Mouse (Mus musculus): ENCODE data around the gene Tmem135. TPM values are rescaled to one million over a fixed set of nuclear protein-coding genes. Genes with fewer than 3 reads are reported as not detected.

Tmem135 gene
- total and polyA plus RNA-seq, 3 experiments, result 7.4 to 33.9 TPM; not detected in 1

DNA sequence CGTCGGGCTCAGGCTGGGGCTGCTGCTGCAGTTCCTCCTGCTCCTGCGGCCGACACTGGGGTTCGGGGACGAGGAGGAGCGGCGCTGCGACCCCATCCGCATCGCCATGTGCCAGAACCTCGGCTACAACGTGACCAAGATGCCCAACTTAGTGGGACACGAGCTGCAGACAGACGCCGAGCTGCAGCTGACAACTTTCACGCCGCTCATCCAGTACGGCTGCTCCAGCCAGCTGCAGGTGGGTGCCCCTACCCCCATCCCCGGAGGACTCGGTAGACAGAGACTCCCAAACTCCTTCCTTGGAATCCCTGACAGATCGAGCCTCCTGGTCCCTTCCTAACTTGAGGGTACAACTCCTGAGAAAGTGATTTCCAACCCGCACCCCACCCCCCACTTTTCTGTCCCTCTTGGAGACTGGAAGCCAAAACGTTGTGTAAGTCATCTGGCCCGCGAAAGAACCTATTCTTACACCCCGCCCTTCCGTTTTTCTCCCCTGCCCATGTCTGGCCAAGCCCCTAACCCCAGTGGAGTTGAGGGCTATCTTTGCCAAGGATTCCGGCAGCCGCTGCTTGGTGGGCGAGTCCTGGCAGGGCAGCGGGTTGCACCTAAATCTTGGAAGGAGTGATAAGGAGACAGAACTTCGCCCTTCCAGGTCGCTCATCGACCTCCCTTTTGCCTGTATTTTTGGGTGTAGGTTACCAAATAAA is 865 bp upstream of the Tmem135 start:
- H3K9me3 ChIP-seq (replicated peaks; ENCODE audit: insufficient read depth, low read length), result no peaks in the 10 kb centered on the region
- H3K4me1 ChIP-seq (ENCODE audit: control insufficient read depth in 1 of 2, insufficient read depth in 2 of 2, low read length in 2 of 2), result peaks cover 0 to 4% of the 10 kb centered on the region in 2 experiments; a peak in 1 of 4 replicates
- no peak overlapping the region for H3K27ac ChIP-seq (ENCODE audit: control insufficient read depth, low read depth, low read length)
- no peaks in the 10 kb centered on the region for H3K36me3 ChIP-seq (ENCODE audit: control insufficient read depth in 1 of 2, insufficient read depth in 2 of 2, low read length in 2 of 2)
- H3K4me3 ChIP-seq (ENCODE audit: control insufficient read depth in 1 of 2, insufficient read depth in 1 of 2, low read depth in 2 of 2, low read length in 2 of 2), result peak overlapping the region; percentile 64 to 70
- DNase-seq (ENCODE audit: low read depth, low spot score), result peak; percentile 35
- TF ChIP-seq ZC3H11A (IDR thresholded peaks at IDR 0.05; ENCODE audit: low read depth, low read length) (no peak), ZNF384 (IDR thresholded peaks at IDR 0.05; ENCODE audit: low read depth, low read length) (no peak), NELFE (IDR thresholded peaks at IDR 0.05; ENCODE audit: low read depth, low read length) (no peak), NRF1 (IDR thresholded peaks at IDR 0.05; ENCODE audit: insufficient read depth, low read depth, low read length, poor library complexity, severe bottlenecking) (no peak)
- peaks cover 4 to 6% of the 10 kb centered on the region in 2 experiments; a peak in 3 of 4 replicates for H3K27me3 ChIP-seq (ENCODE audit: control insufficient read depth in 1 of 2, insufficient read depth in 2 of 2, low read length in 2 of 2)
- peak overlapping the region; percentile 65 for H3K9ac ChIP-seq (ENCODE audit: control insufficient read depth, low read depth, low read length, poor library complexity, severe bottlenecking)
- H3K79me2 ChIP-seq (ENCODE audit: control insufficient read depth, insufficient read depth, low read length, poor library complexity), result no peaks in the 10 kb centered on the region; the same call in 1 of the 2 replicates

DNA sequence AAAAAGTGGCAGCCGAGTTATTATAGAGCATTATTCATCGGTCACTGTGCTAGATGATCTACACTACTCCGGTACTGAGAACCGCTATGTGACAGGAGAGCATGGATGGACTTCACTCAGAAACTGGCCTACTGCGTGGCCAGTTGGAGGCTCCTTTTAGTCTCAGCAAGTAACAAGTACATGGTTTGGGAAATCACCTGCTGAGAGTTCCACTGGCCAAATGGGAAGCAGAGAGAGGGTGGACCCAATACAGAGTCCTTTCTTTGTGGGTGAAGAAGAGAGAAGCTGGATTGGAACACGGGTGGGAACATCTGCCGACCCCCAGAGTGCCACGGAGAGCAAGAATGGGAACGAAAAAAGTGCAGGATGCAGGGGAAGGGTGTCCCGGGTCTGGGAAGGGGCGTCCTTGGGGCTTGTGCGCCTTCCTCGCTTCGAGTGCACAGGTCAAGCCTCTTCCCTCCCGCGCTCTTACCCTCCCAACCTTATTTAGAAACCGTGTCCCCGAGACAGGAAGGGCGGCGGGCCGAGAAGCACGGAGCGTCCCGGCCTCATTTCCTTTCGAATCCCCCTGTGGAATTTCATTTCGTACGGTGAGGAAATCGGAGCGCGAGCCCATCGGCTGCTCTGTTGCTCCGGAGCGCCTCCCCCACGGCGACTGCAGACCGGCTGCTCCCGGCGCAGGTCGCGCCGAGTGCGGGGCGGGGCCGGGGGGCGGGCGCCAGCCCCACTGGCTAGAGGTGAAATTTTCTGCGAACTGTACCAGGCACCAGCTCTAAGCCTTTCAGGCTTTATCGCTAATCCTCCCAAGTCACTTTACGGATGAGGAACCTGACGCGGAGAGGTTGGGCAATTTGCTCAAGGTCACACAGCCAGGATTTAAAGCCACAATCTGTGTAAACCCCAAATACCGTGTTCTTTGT is 709 bp downstream of the Tmem135 start:
- Histone ChIP-seq H3K9me3 (replicated peaks; ENCODE audit: insufficient read depth, low read length) (no peaks in the 10 kb centered on the region), H3K4me1 (ENCODE audit: control insufficient read depth in 1 of 2, insufficient read depth in 2 of 2, low read length in 2 of 2) (peaks cover 0 to 4% of the 10 kb centered on the region in 2 experiments; a peak in 1 of 4 replicates), H3K27ac (ENCODE audit: control insufficient read depth, low read depth, low read length) (no peak overlapping the region), H3K9ac (ENCODE audit: control insufficient read depth, low read depth, low read length, poor library complexity, severe bottlenecking) (peak overlapping the region; percentile 58), H3K79me2 (ENCODE audit: control insufficient read depth, insufficient read depth, low read length, poor library complexity) (no peaks in the 10 kb centered on the region; the same call in 1 of the 2 replicates), H3K36me3 (ENCODE audit: control insufficient read depth in 1 of 2, insufficient read depth in 2 of 2, low read length in 2 of 2) (no peaks in the 10 kb centered on the region), H3K4me3 (ENCODE audit: control insufficient read depth in 1 of 2, insufficient read depth in 1 of 2, low read depth in 2 of 2, low read length in 2 of 2) (peak overlapping the region; percentile 59 to 77), H3K27me3 (ENCODE audit: control insufficient read depth in 1 of 2, insufficient read depth in 2 of 2, low read length in 2 of 2) (peaks cover 7 to 8% of the 10 kb centered on the region in 2 experiments; a peak in 3 of 4 replicates)
- DNase-seq (ENCODE audit: low read depth, low spot score), result peak; percentile 80
- TF ChIP-seq SIN3A (IDR thresholded peaks at IDR 0.05; ENCODE audit: low read length) (peak; percentile 50; the same call in 1 of the 2 replicates), GATA1 (IDR thresholded peaks at IDR 0.05; ENCODE audit: low read depth, low read length) (0 out of 2 replicates have a peak, but pooled peaks have one; percentile 7), CTCF (IDR thresholded peaks at IDR 0.05 in 2 of 3, conservative IDR thresholded peaks at IDR 0.05 in 1 of 3; ENCODE audit: control insufficient read depth in 1 of 3, insufficient read depth in 1 of 3, low read depth in 2 of 3, low read length in 3 of 3, poor library complexity in 1 of 3, severe bottlenecking in 1 of 3) (0 out of 6 replicates have a peak, but pooled peaks of 1 of the 3 experiments have one; percentile 3), CHD2 (IDR thresholded peaks at IDR 0.05; ENCODE audit: low read length) (no peak)

DNA sequence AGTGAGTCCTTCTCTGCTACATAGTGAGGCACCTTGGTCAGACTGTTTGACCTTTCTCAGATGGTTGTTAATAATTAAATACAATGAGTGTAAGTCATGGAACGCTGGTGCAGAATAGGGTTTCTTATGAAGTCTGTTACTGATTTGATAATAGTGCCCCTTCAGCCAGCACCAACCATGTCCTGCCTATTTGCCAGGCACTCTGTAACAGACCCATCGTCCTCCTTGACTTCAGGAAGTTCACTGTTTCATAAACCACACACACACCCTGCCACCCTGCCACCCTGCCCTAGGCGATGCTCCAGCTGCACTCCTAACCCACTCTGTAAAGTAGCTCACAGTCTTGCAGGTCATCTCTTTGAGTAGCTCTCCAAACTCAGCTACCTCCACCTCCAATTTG is 2.1 kb downstream of the Tmem135 start:
- Histone ChIP-seq H3K79me2 (ENCODE audit: control insufficient read depth, insufficient read depth, low read length, poor library complexity) (no peaks in the 10 kb centered on the region; the same call in 1 of the 2 replicates), H3K9ac (ENCODE audit: control insufficient read depth, low read depth, low read length, poor library complexity, severe bottlenecking) (no peak overlapping the region), H3K4me1 (ENCODE audit: control insufficient read depth in 1 of 2, insufficient read depth in 2 of 2, low read length in 2 of 2) (peaks cover 0 to 4% of the 10 kb centered on the region in 2 experiments; a peak in 1 of 4 replicates), H3K4me3 (ENCODE audit: control insufficient read depth in 1 of 2, insufficient read depth in 1 of 2, low read depth in 2 of 2, low read length in 2 of 2) (no peak overlapping the region), H3K27me3 (ENCODE audit: control insufficient read depth in 1 of 2, insufficient read depth in 2 of 2, low read length in 2 of 2) (peaks cover 8 to 10% of the 10 kb centered on the region in 2 experiments; a peak in 3 of 4 replicates), H3K36me3 (ENCODE audit: control insufficient read depth in 1 of 2, insufficient read depth in 2 of 2, low read length in 2 of 2) (no peaks in the 10 kb centered on the region), H3K27ac (ENCODE audit: control insufficient read depth, low read depth, low read length) (no peak overlapping the region), H3K9me3 (replicated peaks; ENCODE audit: insufficient read depth, low read length) (no peaks in the 10 kb centered on the region)
- DNase-seq (ENCODE audit: low read depth, low spot score), result no peak
- no peak for TF ChIP-seq JUND (IDR thresholded peaks at IDR 0.05; ENCODE audit: low read depth, low read length)
- TF ChIP-seq MAZ (IDR thresholded peaks at IDR 0.05; ENCODE audit: low read depth, low read length), result no peak
- no peak for TF ChIP-seq MYB (IDR thresholded peaks at IDR 0.05; ENCODE audit: low read depth, low read length)
- no peak for TF ChIP-seq KAT2A (conservative IDR thresholded peaks at IDR 0.05; ENCODE audit: low read depth, low read length)
- TF ChIP-seq TBP (IDR thresholded peaks at IDR 0.05; ENCODE audit: low read depth, low read length), result no peak
- TF ChIP-seq GATA1 (IDR thresholded peaks at IDR 0.05; ENCODE audit: low read depth, low read length), result no peak
- TF ChIP-seq NELFE (IDR thresholded peaks at IDR 0.05; ENCODE audit: low read depth, low read length), result no peak
